Mouse (Mus musculus): ENCODE data around the gene Sstr1.

DNA sequence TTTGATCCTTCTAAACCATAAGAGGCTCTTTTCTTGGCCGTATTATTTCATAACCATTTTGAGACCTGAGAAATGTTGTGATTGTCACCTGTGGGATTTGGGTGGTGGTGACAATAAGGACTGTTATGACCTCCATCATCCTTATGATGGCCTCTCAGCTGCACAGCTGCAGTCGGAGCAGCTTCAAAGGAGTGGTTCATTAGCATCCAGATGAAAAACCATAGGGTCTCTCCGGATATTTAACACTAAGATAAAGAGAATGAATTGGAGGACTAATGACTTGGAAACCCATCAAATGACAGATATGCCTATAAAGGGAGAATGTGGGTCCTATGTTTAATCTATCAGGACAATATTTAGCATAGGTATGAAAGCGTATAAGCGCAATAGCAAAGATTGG, 14.1 kb downstream of the Sstr1 start:
- TF ChIP-seq GATA1 (IDR thresholded peaks at IDR 0.05; ENCODE audit: low read length) (no peak), TAL1 (IDR thresholded peaks at IDR 0.05; ENCODE audit: low read length) (no peak)
